In the genomic region with DNA sequence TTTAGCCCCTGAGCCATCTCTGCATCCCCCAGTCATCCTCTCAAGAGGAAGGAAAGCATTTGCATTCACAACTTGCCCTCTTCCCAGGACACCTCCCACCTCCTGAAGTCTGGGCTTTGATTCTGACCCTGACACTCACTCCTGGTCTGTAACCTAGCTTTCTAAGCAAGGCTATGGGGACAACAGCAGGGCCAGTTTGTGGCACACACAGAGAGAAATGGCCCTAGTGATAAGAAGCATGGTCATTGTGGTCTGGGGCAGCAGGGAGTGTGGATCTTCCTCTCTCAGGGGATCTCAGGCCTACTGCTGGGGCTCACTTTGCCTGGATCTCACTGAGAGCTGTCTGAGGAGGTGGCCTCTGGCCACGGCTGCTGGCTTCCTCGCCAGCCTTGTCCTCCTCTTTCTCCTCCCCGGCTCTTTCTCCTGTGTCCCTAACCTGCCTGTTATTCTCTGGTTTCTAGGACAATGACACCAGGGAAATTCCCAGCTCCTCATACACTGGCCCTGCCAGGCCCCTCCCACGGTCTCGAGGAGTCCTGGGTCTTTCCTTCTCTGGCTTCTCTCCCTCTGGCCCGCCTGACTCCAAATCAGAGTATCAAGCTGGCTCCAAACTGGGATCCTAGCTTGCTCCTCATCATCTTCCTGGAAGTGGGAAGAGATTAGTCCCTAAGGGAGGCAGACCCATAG, we compare ENCODE assay signal across 13 mouse cellular contexts. TPM values are rescaled to one million over a fixed set of nuclear protein-coding genes. Genes with fewer than 3 reads are reported as not detected.
A peak's percentile ranks its signal among the peaks of the same experiment; 100 is the strongest.
DNase-seq lines count a peak whose midpoint lies in the region; ATAC-seq and TF ChIP-seq lines count a peak whose summit lies in the region.
"Had no signal": no experiment of that assay in that cellular context is flagged by ENCODE, and none has a peak within 500 bp of the region (broad histone marks: within the 10 kb centered on the region; RNA-seq: fewer than 3 reads in every experiment).

No protein-coding gene starts in this region.

- no peak overlapping the region for H3K9ac ChIP-seq in heart, embryonic 14.5 days (ENCODE audit: low read length)
- H3K9ac ChIP-seq in stomach, postnatal 0 days (ENCODE audit: low read length), result no peak overlapping the region
- H3K9ac ChIP-seq: hindbrain, embryonic 12.5 days; lung, embryonic 15.5 days had no signal

- H3K36me3 ChIP-seq in heart, embryonic 14.5 days (ENCODE audit: control insufficient read depth, insufficient read depth, low read length), result no peaks in the 10 kb centered on the region
- no peaks in the 10 kb centered on the region for H3K36me3 ChIP-seq in stomach, postnatal 0 days (ENCODE audit: control insufficient read depth, insufficient read depth, low read length)
- H3K36me3 ChIP-seq: hindbrain, embryonic 12.5 days; lung, embryonic 15.5 days had no signal

- no peak for ATAC-seq in heart, embryonic 14.5 days (ENCODE audit: insufficient number of reproducible peaks, insufficient read depth, low FRiP score, low read depth)
- no peak for ATAC-seq in stomach, postnatal 0 days (ENCODE audit: low FRiP score, low TSS enrichment)

- H3K27me3 ChIP-seq in heart, embryonic 14.5 days (ENCODE audit: control insufficient read depth, insufficient read depth, low read length), result no peaks in the 10 kb centered on the region
- H3K27me3 ChIP-seq in stomach, postnatal 0 days (ENCODE audit: control insufficient read depth, insufficient read depth, low read length), result no peaks in the 10 kb centered on the region
- H3K27me3 ChIP-seq: hindbrain, embryonic 12.5 days; lung, embryonic 15.5 days had no signal

- H3K27ac ChIP-seq in heart, embryonic 14.5 days (replicated peaks in 1 of 2; ENCODE audit: control insufficient read depth in 1 of 2, insufficient read depth in 1 of 2, low read depth in 2 of 2, low read length in 2 of 2), result peak overlapping the region in 1 of 2 experiments; percentile 46; a peak in 1 of 4 replicates
- H3K27ac ChIP-seq in stomach, postnatal 0 days (replicated peaks), result peak overlapping the region; percentile 45
- H3K27ac ChIP-seq: hindbrain, embryonic 12.5 days; lung, embryonic 15.5 days had no signal

- DNase-seq in heart, adult 11 months, result peak; percentile 95
- DNase-seq in heart, postnatal 25 days (ENCODE audit: low spot score), result no peak
- peak; percentile 32 for DNase-seq in ovary, postnatal 36 days (ENCODE audit: low spot score)
- no peak for DNase-seq in ovary, adult 18-20 months (ENCODE audit: low spot score)
- DNase-seq in stomach, postnatal 0 days (ENCODE audit: low spot score), result no peak
- DNase-seq in urinary bladder, adult 18-20 months (ENCODE audit: low spot score in 2 of 2), result no peak
- no peak for DNase-seq in left cerebral cortex, postnatal 36 days (ENCODE audit: low spot score in 2 of 2)
- DNase-seq: cerebellum, adult 11-12 months; kidney, postnatal 25 days; retina, postnatal 1 day had no signal

- H3K4me2 ChIP-seq in heart, embryonic 14.5 days (ENCODE audit: low read length), result peak overlapping the region; percentile 55; the same call in 1 of the 2 replicates
- H3K4me2 ChIP-seq in stomach, postnatal 0 days (replicated peaks; ENCODE audit: low read depth), result no peak overlapping the region
- H3K4me2 ChIP-seq: hindbrain, embryonic 12.5 days; lung, embryonic 15.5 days had no signal

- H3K4me1 ChIP-seq in heart, embryonic 14.5 days (ENCODE audit: control insufficient read depth in 2 of 2, insufficient read depth in 2 of 2, low read length in 2 of 2), result peaks cover 18 to 20% of the 10 kb centered on the region in 2 experiments
- peaks cover 7% of the 10 kb centered on the region; the same call in 1 of the 2 replicates for H3K4me1 ChIP-seq in stomach, postnatal 0 days (replicated peaks; ENCODE audit: control insufficient read depth, insufficient read depth)
- H3K4me1 ChIP-seq: hindbrain, embryonic 12.5 days had no signal

- 81% methylated on average over 6 of the region's 6 CpGs for WGBS in heart, embryonic 14.5 days
- WGBS in stomach, postnatal 0 days, result 70% methylated on average over 6 of the region's 6 CpGs

- intact Hi-C loops in heart, postnatal 25 days (cut with DNase I), result no loop called here
- intact Hi-C loops in left cerebral cortex, postnatal 36 days (cut with DNase I), result no loop called here

- H3K9me3 ChIP-seq in heart, embryonic 14.5 days (ENCODE audit: control insufficient read depth, low read length), result no peaks in the 10 kb centered on the region
- no peaks in the 10 kb centered on the region for H3K9me3 ChIP-seq in stomach, postnatal 0 days (ENCODE audit: control insufficient read depth, low read length)
- H3K9me3 ChIP-seq: hindbrain, embryonic 12.5 days; lung, embryonic 15.5 days had no signal

- H3K4me3 ChIP-seq in heart, embryonic 14.5 days (ENCODE audit: control insufficient read depth in 1 of 2, insufficient read depth in 1 of 2, low read depth in 1 of 2, low read length in 2 of 2), result no peak overlapping the region
- no peak overlapping the region for H3K4me3 ChIP-seq in stomach, postnatal 0 days (ENCODE audit: low read depth, low read length)
- H3K4me3 ChIP-seq: hindbrain, embryonic 12.5 days; lung, embryonic 15.5 days had no signal

- TF ChIP-seq EP300 in stomach, postnatal 0 days (optimal IDR thresholded peaks at IDR 0.05), result no peak

- no peak for TF ChIP-seq CTCF in stomach, postnatal 0 days (IDR thresholded peaks at IDR 0.05; ENCODE audit: low read depth)

RNA-seq across cellular contexts. Expression of a gene that starts 1.4 kb away (rescaled TPM):
- 10 to 100 TPM; 27.1 to 29.8 TPM for total RNA-seq in heart, postnatal 25 days (2021)
- 19.3 and 20.5 TPM in 2 replicates for polyA plus RNA-seq in heart, embryonic 14.5 days (2014; fragmentation: Nextera tagmentation; extraction: Ambion mirVana)
- polyA plus RNA-seq in stomach, postnatal 0 days (2015; fragmentation: Nextera tagmentation; extraction: Ambion mirVana), result 14.7 and 15.5 TPM in 2 replicates
- 10 to 100 TPM; 37.5 to 42.0 TPM for total RNA-seq in left cerebral cortex, postnatal 36 days (2021)

RNA-seq across cellular contexts. Expression of a gene that starts 59.1 kb away (rescaled TPM):
- 100 to 1,000 TPM; 177 to 178 TPM for total RNA-seq in heart, postnatal 25 days (2021)
- polyA plus RNA-seq in heart, embryonic 14.5 days (2014; fragmentation: Nextera tagmentation; extraction: Ambion mirVana), result 1,228 and 1,448 TPM in 2 replicates
- 185 and 206 TPM in 2 replicates for polyA plus RNA-seq in stomach, postnatal 0 days (2015; fragmentation: Nextera tagmentation; extraction: Ambion mirVana)
- 1 to 10 TPM; 7.9 to 8.9 TPM for total RNA-seq in left cerebral cortex, postnatal 36 days (2021)

Comparison
In these comparisons a context has a peak if more than half of its experiments do, and no peak if none do; other contexts are left out.
1. DNase-seq: peak in heart, adult 11 months (single experiment) and ovary, postnatal 36 days (single experiment); none in heart, postnatal 25 days (single experiment), ovary, adult 18-20 months (single experiment), stomach, postnatal 0 days (single experiment), urinary bladder, adult 18-20 months (0 of 2) and left cerebral cortex, postnatal 36 days (0 of 2).
2. RNA of a gene that starts 59.1 kb away (total RNA-seq): 177 to 178 TPM in heart, postnatal 25 days; 7.9 to 8.9 TPM in left cerebral cortex, postnatal 36 days; every median in the first group is over 10 times any median in the second.